Mouse (Mus musculus) lung, postnatal 0 days (tissue): ENCODE results near the gene Rad51b. TPM values are rescaled to one million over a fixed set of nuclear protein-coding genes. Genes with fewer than 3 reads are reported as not detected.

ENCODE experiments used
- ATAC-seq: fragments of 200-750 bp; cut with Nextera tagmentation; 2 replicates; pipeline ENCODE4 v1.8.0; 2017; ENCODE audit warnings: moderate library complexity
- DNase-seq: peaks from one replicate; pipeline ENCODE4 v3.0.0-alpha.2; 2016; ENCODE audit warnings: low spot score
- H3K27ac ChIP-seq: fragments of 300-500 bp; sonication (generic); 2 replicates; pipeline ENCODE4 v1.5.1; 2014; ENCODE audit warnings: antibody characterized with exemption, mild to moderate bottlenecking, low read length, mixed read lengths
- H3K27me3 ChIP-seq: fragments of 300-500 bp; sonication (generic); replicated peaks from 2 replicates; pipeline ENCODE4 v1.6.1; 2014; ENCODE audit warnings: low read length, mixed read lengths; ENCODE audit not compliant: insufficient read depth
- H3K36me3 ChIP-seq: fragments of 300-500 bp; sonication (generic); 2 replicates; pipeline ENCODE4 v1.6.1; 2014; ENCODE audit warnings: low read length, mixed read lengths; ENCODE audit not compliant: insufficient read depth
- H3K4me1 ChIP-seq: fragments of 300-500 bp; sonication (generic); 2 replicates; pipeline ENCODE4 v1.6.1; 2014; ENCODE audit warnings: antibody characterized with exemption, low read depth, low read length, mixed read lengths; ENCODE audit not compliant: insufficient read depth
- H3K4me2 ChIP-seq: fragments of 300-500 bp; sonication (generic); replicated peaks from 2 replicates; pipeline ENCODE4 v1.6.1; 2014; ENCODE audit warnings: low read depth, mild to moderate bottlenecking, low read length, moderate library complexity, mixed read lengths
- H3K4me3 ChIP-seq: fragments of 300-500 bp; sonication (generic); 2 replicates; pipeline ENCODE4 v1.5.1; 2014; ENCODE audit warnings: low read depth, low read length
- H3K9ac ChIP-seq: fragments of 300-500 bp; sonication (generic); replicated peaks from 2 replicates; pipeline ENCODE4 v1.6.1; 2014; ENCODE audit warnings: low read depth, mild to moderate bottlenecking
- H3K9me3 ChIP-seq: fragments of 300-500 bp; sonication (generic); 2 replicates; pipeline ENCODE4 v1.6.1; 2016; ENCODE audit warnings: low read length, mixed read lengths
- CTCF ChIP-seq: IDR thresholded peaks from 2 replicates; pipeline ENCODE4 v1.5.1; 2016; ENCODE audit warnings: antibody characterized with exemption, mild to moderate bottlenecking
- EP300 ChIP-seq: IDR thresholded peaks from 2 replicates; pipeline ENCODE4 v1.6.1; 2016; ENCODE audit warnings: antibody characterized with exemption, mild to moderate bottlenecking, control low read depth
- WGBS: fragments of 180-500 bp; shearing (Covaris S2); extraction: QIAGEN DNeasy Blood & Tissue Kit; methylation state at CpG from one replicate; pipeline ENCODE4 v1.1.7; 2014; 5-methylcytosine and 5-hydroxymethylcytosine counted together
- polyA plus RNA-seq: library from polyadenylated mRNA; unstranded; fragments of >200 nt; fragmentation: Nextera tagmentation; extraction: Ambion mirVana; gene quantifications from 2 replicates; pipeline ENCODE4 v1.2.1, GENCODE M21; 2015

Gene Rad51b
- polyA plus RNA-seq, 1 experiment from 2014 or later = 1.3 TPM

GRCm38 (mm10) chr12:79830686-79831085 lies 533.6 kb downstream of the Rad51b start:
- peak; percentile 57 for DNase-seq
- H3K27ac ChIP-seq = peak overlapping the region; percentile 57

GRCm38 (mm10) chr12:79832611-79833010 lies 535.5 kb downstream of the Rad51b start:
- TF ChIP-seq CTCF (no peak), EP300 (no peak)
- Histone ChIP-seq H3K9me3 (no peaks in the 10 kb centered on the region), H3K4me3 (no peak overlapping the region), H3K4me2 (no peak overlapping the region), H3K9ac (no peak overlapping the region), H3K4me1 (peaks cover 16% of the 10 kb centered on the region), H3K36me3 (no peaks in the 10 kb centered on the region), H3K27me3 (no peaks in the 10 kb centered on the region), H3K27ac (no peak overlapping the region)
- ATAC-seq = no peak
- no peak for DNase-seq
- WGBS = 83% methylated on average over 6 of the region's 6 CpGs

More at GRCm38 (mm10) chr12:79830686-79831085, 533.6 kb downstream of the Rad51b start:
- H3K9ac ChIP-seq = no peak overlapping the region
- no peaks in the 10 kb centered on the region for H3K27me3 ChIP-seq
- H3K4me3 ChIP-seq = no peak overlapping the region
- 29% methylated on average over 1 of the region's 1 CpGs for WGBS
- H3K4me2 ChIP-seq = no peak overlapping the region
- peak; percentile 75 for ATAC-seq
- TF ChIP-seq CTCF (no peak), EP300 (peak; percentile 57)
- H3K36me3 ChIP-seq = no peaks in the 10 kb centered on the region
- H3K9me3 ChIP-seq = no peaks in the 10 kb centered on the region
- H3K4me1 ChIP-seq = peaks cover 19% of the 10 kb centered on the region

- H3K4me1 ChIP-seq = peaks cover 8% of the 10 kb centered on the region
- H3K27ac ChIP-seq = no peak overlapping the region
- H3K27me3 ChIP-seq = no peaks in the 10 kb centered on the region
- 93% methylated on average over 8 of the region's 8 CpGs for WGBS
- H3K9ac ChIP-seq = no peak overlapping the region
- no peak overlapping the region for H3K4me3 ChIP-seq
- H3K9me3 ChIP-seq = no peaks in the 10 kb centered on the region
- no peak overlapping the region for H3K4me2 ChIP-seq
- no peak for TF ChIP-seq EP300
- ATAC-seq = no peak
- no peak for DNase-seq
- no peaks in the 10 kb centered on the region for H3K36me3 ChIP-seq
Measured at GRCm38 (mm10) chr12:79835521-79835920, 538.4 kb downstream of the Rad51b start.

DNA sequence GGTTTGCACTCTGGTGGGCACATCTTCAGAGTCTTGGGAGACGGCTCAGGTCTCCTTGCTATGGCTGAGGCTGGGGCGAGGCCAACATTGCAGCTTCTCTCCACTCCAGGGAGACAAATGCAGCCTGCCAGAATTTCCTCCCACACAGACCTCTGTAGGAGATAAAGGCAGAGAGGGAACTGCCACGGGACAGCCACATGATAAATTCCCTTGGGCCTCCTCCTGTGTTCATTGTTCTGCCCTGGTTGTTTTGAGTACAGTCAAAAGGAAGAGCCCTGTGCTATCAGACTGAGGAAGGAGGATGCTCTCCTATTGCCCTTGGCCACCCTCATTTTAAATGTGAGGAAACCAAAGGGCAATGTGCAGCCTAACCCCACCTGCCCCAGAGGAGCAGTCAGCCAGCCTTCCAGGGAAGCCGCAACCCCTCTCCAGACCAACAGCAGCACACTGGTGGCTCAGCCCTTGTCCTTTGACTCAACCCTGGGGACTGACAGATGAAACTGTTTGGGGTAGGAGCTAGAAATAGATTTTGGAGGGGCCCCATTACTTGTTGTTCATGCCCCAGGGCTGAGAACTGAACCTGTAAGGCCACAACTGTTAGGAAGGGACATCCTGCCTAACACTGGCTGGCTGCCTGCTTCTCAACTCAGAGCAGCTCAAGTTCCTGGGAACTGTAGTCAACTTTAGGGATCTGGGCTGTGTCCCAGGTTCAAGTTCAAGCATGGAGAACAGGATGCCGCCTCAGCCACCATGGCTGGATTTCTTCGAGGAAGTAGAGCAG lies 541.3 kb downstream of the Rad51b start:
- H3K4me3 ChIP-seq = no peak overlapping the region
- H3K4me1 ChIP-seq = peaks cover 14% of the 10 kb centered on the region
- no peaks in the 10 kb centered on the region for H3K36me3 ChIP-seq
- no peak overlapping the region for H3K4me2 ChIP-seq
- DNase-seq (peak; percentile 71), ATAC-seq (peak; percentile 74)
- no peaks in the 10 kb centered on the region for H3K9me3 ChIP-seq
- no peak overlapping the region for H3K9ac ChIP-seq
- 0 out of 2 replicates have a peak overlapping the region, but pooled peaks have one; percentile 14 for H3K27ac ChIP-seq
- H3K27me3 ChIP-seq = no peaks in the 10 kb centered on the region
- TF ChIP-seq EP300 (peak; percentile 55), CTCF (no peak)
- 44% methylated on average over 6 of the region's 6 CpGs for WGBS

GRCm38 (mm10) chr12:79839096-79839941 lies 542.2 kb downstream of the Rad51b start:
- ATAC-seq (no peak), DNase-seq (no peak)
- Histone ChIP-seq H3K27ac (no peak overlapping the region), H3K4me1 (peaks cover 23% of the 10 kb centered on the region), H3K4me2 (no peak overlapping the region), H3K4me3 (no peak overlapping the region), H3K9ac (no peak overlapping the region), H3K36me3 (no peaks in the 10 kb centered on the region), H3K27me3 (no peaks in the 10 kb centered on the region), H3K9me3 (no peaks in the 10 kb centered on the region)
- 64% methylated on average over 12 of the region's 12 CpGs for WGBS
- TF ChIP-seq EP300 (no peak), CTCF (no peak)

GRCm38 (mm10) chr12:79840465-79840864 lies 543.4 kb downstream of the Rad51b start:
- H3K9ac ChIP-seq = no peak overlapping the region

More at GRCm38 (mm10) chr12:79840465-79840864, 543.4 kb downstream of the Rad51b start:
- Histone ChIP-seq H3K4me1 (peaks cover 23% of the 10 kb centered on the region), H3K4me2 (no peak overlapping the region), H3K36me3 (no peaks in the 10 kb centered on the region), H3K27ac (no peak overlapping the region), H3K27me3 (no peaks in the 10 kb centered on the region), H3K9me3 (no peaks in the 10 kb centered on the region), H3K4me3 (no peak overlapping the region)
- ATAC-seq (no peak), DNase-seq (no peak)
- TF ChIP-seq CTCF = no peak
- 72% methylated on average over 5 of the region's 5 CpGs for WGBS
